Mouse (Mus musculus): Measurements from ENCODE around the gene Pkp1. TPM values are rescaled to one million over a fixed set of nuclear protein-coding genes. Genes with fewer than 3 reads are reported as not detected.
A peak's percentile ranks its signal among the peaks of the same experiment; 100 is the strongest.

The Pkp1 gene
- polyA plus RNA-seq, 1 experiment from 2014 or later: 0.08 TPM

GRCm38 (mm10) chr1:135917206-135917605 lies 1.8 kb downstream of the Pkp1 start:
- Histone ChIP-seq H3K27me3 (replicated peaks; ENCODE audit: control insufficient read depth, insufficient read depth, low read length) (peaks cover 56% of the 10 kb centered on the region), H3K27ac (ENCODE audit: low read length) (no peak overlapping the region)
- 1% methylated on average over 5 of the region's 5 CpGs for WGBS

DNA sequence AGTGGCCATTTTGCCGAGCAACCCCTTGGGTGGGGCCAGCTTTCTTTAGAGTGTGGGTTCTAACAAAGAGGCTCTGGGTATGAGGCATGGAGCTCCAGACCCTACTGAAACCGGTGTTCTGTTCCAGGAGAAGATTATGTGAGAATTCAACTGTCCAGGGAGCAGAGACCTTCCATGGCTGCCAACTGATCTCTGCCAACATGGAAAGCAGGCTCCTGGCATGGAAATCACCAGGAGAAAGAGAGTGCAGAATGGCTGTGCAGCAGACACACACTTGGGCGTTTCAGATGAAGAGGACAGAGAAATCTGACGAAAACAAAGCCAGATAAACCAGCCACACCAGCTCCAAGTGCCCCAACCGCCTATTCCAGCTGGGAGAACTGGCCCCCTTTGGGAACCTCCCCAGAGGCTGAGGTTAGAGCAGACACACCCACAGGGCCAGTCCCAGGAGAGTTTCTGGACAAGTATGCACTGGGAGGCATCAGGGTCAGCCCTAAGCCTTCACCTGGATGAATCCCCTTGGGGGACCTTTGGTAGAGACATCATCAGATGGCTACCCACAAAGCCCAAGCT lies 2.4 kb downstream of the Pkp1 start:
- Histone ChIP-seq H3K4me2 (ENCODE audit: low read length) (no peak overlapping the region), H3K36me3 (ENCODE audit: control insufficient read depth, insufficient read depth) (no peaks in the 10 kb centered on the region), H3K27me3 (replicated peaks; ENCODE audit: control insufficient read depth, insufficient read depth, low read length) (peaks cover 51% of the 10 kb centered on the region), H3K4me1 (replicated peaks; ENCODE audit: control insufficient read depth, insufficient read depth, low read length) (no peaks in the 10 kb centered on the region), H3K4me3 (replicated peaks; ENCODE audit: low read length) (no peak overlapping the region), H3K27ac (ENCODE audit: low read length) (no peak overlapping the region), H3K9ac (replicated peaks; ENCODE audit: low read depth, low read length) (no peak overlapping the region), H3K9me3 (ENCODE audit: control insufficient read depth, low read length) (no peaks in the 10 kb centered on the region)
- WGBS: 22% methylated on average over 5 of the region's 5 CpGs
- ATAC-seq: no peak

More at GRCm38 (mm10) chr1:135917206-135917605, 1.8 kb downstream of the Pkp1 start:
- no peaks in the 10 kb centered on the region for H3K36me3 ChIP-seq (ENCODE audit: control insufficient read depth, insufficient read depth)
- H3K4me1 ChIP-seq (replicated peaks; ENCODE audit: control insufficient read depth, insufficient read depth, low read length): no peaks in the 10 kb centered on the region
- ATAC-seq: no peak
- no peaks in the 10 kb centered on the region for H3K9me3 ChIP-seq (ENCODE audit: control insufficient read depth, low read length)
- H3K9ac ChIP-seq (replicated peaks; ENCODE audit: low read depth, low read length): no peak overlapping the region
- no peak overlapping the region for H3K4me2 ChIP-seq (ENCODE audit: low read length)
- no peak overlapping the region for H3K4me3 ChIP-seq (replicated peaks; ENCODE audit: low read length)

- Histone ChIP-seq H3K9ac (replicated peaks; ENCODE audit: low read depth, low read length) (no peak overlapping the region), H3K27ac (ENCODE audit: low read length) (no peak overlapping the region), H3K4me1 (replicated peaks; ENCODE audit: control insufficient read depth, insufficient read depth, low read length) (no peaks in the 10 kb centered on the region), H3K36me3 (ENCODE audit: control insufficient read depth, insufficient read depth) (no peaks in the 10 kb centered on the region), H3K9me3 (ENCODE audit: control insufficient read depth, low read length) (no peaks in the 10 kb centered on the region), H3K27me3 (replicated peaks; ENCODE audit: control insufficient read depth, insufficient read depth, low read length) (peaks cover 37% of the 10 kb centered on the region), H3K4me2 (ENCODE audit: low read length) (no peak overlapping the region), H3K4me3 (replicated peaks; ENCODE audit: low read length) (no peak overlapping the region)
- ATAC-seq: no peak
- WGBS: 77% methylated on average over 4 of the region's 4 CpGs
These were observed 5.3 kb downstream of the Pkp1 start for GRCm38 (mm10) chr1:135913657-135914056.

DNA sequence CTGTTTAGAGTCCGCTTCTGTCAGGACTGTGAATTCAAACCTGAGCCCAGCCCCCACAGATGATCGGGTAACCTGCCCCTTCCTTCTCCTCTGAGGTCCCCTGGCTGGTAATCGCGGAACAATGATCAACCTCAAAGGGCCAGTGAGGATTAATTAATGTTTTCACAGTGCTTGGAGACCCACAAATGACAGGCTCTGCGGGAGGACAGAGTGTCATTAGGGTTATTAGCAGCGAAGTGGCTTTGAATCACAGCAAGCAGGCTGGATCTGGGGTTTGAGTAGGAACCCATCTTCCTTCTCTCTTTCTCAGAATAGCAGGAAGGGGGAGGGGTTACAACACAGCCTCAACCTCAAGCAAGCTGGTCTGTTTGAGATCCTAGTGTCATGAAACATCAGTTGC lies 9.6 kb downstream of the Pkp1 start:
- no peak overlapping the region for H3K27ac ChIP-seq (ENCODE audit: low read length)
- no peaks in the 10 kb centered on the region for H3K4me1 ChIP-seq (replicated peaks; ENCODE audit: control insufficient read depth, insufficient read depth, low read length)
- H3K9ac ChIP-seq (replicated peaks; ENCODE audit: low read depth, low read length): no peak overlapping the region
- H3K9me3 ChIP-seq (ENCODE audit: control insufficient read depth, low read length): no peaks in the 10 kb centered on the region
- H3K27me3 ChIP-seq (replicated peaks; ENCODE audit: control insufficient read depth, insufficient read depth, low read length): peaks cover 5% of the 10 kb centered on the region
- no peaks in the 10 kb centered on the region for H3K36me3 ChIP-seq (ENCODE audit: control insufficient read depth, insufficient read depth)
- no peak overlapping the region for H3K4me2 ChIP-seq (ENCODE audit: low read length)
- H3K4me3 ChIP-seq (replicated peaks; ENCODE audit: low read length): no peak overlapping the region
- 0% methylated on average over 6 of the region's 6 CpGs for WGBS
- ATAC-seq: no peak

- H3K36me3 ChIP-seq (ENCODE audit: control insufficient read depth, insufficient read depth): no peaks in the 10 kb centered on the region
- 0 out of 2 replicates have a peak overlapping the region, but pooled peaks have one; percentile 16 for H3K4me2 ChIP-seq (ENCODE audit: low read length)
- peaks cover 5% of the 10 kb centered on the region for H3K27me3 ChIP-seq (replicated peaks; ENCODE audit: control insufficient read depth, insufficient read depth, low read length)
- no peaks in the 10 kb centered on the region for H3K4me1 ChIP-seq (replicated peaks; ENCODE audit: control insufficient read depth, insufficient read depth, low read length)
- H3K4me3 ChIP-seq (replicated peaks; ENCODE audit: low read length): no peak overlapping the region
- H3K27ac ChIP-seq (ENCODE audit: low read length): no peak overlapping the region
- H3K9me3 ChIP-seq (ENCODE audit: control insufficient read depth, low read length): no peaks in the 10 kb centered on the region
- H3K9ac ChIP-seq (replicated peaks; ENCODE audit: low read depth, low read length): no peak overlapping the region
- 58% methylated on average over 11 of the region's 11 CpGs for WGBS
- peak; percentile 52; the same call in 1 of the 2 replicates for ATAC-seq
These were observed 12.3 kb downstream of the Pkp1 start for GRCm38 (mm10) chr1:135906736-135907135.

GRCm38 (mm10) chr1:135899991-135900515 lies 19.0 kb downstream of the Pkp1 start:
- Histone ChIP-seq H3K27me3 (replicated peaks; ENCODE audit: control insufficient read depth, insufficient read depth, low read length) (no peaks in the 10 kb centered on the region), H3K27ac (ENCODE audit: low read length) (no peak overlapping the region), H3K4me2 (ENCODE audit: low read length) (no peak overlapping the region), H3K4me1 (replicated peaks; ENCODE audit: control insufficient read depth, insufficient read depth, low read length) (no peaks in the 10 kb centered on the region), H3K9ac (replicated peaks; ENCODE audit: low read depth, low read length) (no peak overlapping the region), H3K4me3 (replicated peaks; ENCODE audit: low read length) (no peak overlapping the region), H3K36me3 (ENCODE audit: control insufficient read depth, insufficient read depth) (no peaks in the 10 kb centered on the region), H3K9me3 (ENCODE audit: control insufficient read depth, low read length) (no peaks in the 10 kb centered on the region)
- no peak for ATAC-seq
- 73% methylated on average over 7 of the region's 7 CpGs for WGBS

GRCm38 (mm10) chr1:135899295-135899694 lies 19.7 kb downstream of the Pkp1 start:
- no peaks in the 10 kb centered on the region for H3K36me3 ChIP-seq (ENCODE audit: control insufficient read depth, insufficient read depth)
- WGBS: 91% methylated on average over 6 of the region's 6 CpGs
- no peaks in the 10 kb centered on the region for H3K9me3 ChIP-seq (ENCODE audit: control insufficient read depth, low read length)
- H3K27ac ChIP-seq (ENCODE audit: low read length): no peak overlapping the region
- H3K4me3 ChIP-seq (replicated peaks; ENCODE audit: low read length): no peak overlapping the region
- ATAC-seq: no peak
- no peaks in the 10 kb centered on the region for H3K4me1 ChIP-seq (replicated peaks; ENCODE audit: control insufficient read depth, insufficient read depth, low read length)
- no peaks in the 10 kb centered on the region for H3K27me3 ChIP-seq (replicated peaks; ENCODE audit: control insufficient read depth, insufficient read depth, low read length)
- H3K9ac ChIP-seq (replicated peaks; ENCODE audit: low read depth, low read length): no peak overlapping the region
- no peak overlapping the region for H3K4me2 ChIP-seq (ENCODE audit: low read length)

DNA sequence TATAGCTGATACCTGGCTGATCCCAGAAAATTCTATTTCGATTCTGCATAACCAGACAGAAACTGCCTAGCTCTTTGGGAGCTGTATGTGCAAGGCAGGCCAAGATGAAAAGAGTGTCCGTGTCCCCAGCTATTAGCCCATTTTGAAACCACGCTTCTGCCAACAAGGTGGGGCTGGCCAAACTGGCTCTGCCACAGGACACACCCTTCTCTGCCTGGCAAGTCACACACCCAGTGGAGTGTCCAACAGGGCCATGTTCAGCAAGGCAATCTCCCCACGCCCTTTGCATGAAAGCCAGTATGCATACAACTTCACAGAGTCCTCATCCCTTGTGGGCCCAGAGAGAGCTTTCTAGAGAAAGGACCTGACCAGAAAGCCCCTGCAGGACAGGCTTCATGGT lies 23.6 kb downstream of the Pkp1 start:
- Histone ChIP-seq H3K4me3 (replicated peaks; ENCODE audit: low read length) (no peak overlapping the region), H3K27ac (ENCODE audit: low read length) (no peak overlapping the region), H3K36me3 (ENCODE audit: control insufficient read depth, insufficient read depth) (no peaks in the 10 kb centered on the region), H3K4me1 (replicated peaks; ENCODE audit: control insufficient read depth, insufficient read depth, low read length) (no peaks in the 10 kb centered on the region), H3K9me3 (ENCODE audit: control insufficient read depth, low read length) (no peaks in the 10 kb centered on the region), H3K4me2 (ENCODE audit: low read length) (no peak overlapping the region), H3K27me3 (replicated peaks; ENCODE audit: control insufficient read depth, insufficient read depth, low read length) (no peaks in the 10 kb centered on the region), H3K9ac (replicated peaks; ENCODE audit: low read depth, low read length) (no peak overlapping the region)
- ATAC-seq: no peak
- WGBS: 85% methylated on average over 4 of the region's 4 CpGs

DNA sequence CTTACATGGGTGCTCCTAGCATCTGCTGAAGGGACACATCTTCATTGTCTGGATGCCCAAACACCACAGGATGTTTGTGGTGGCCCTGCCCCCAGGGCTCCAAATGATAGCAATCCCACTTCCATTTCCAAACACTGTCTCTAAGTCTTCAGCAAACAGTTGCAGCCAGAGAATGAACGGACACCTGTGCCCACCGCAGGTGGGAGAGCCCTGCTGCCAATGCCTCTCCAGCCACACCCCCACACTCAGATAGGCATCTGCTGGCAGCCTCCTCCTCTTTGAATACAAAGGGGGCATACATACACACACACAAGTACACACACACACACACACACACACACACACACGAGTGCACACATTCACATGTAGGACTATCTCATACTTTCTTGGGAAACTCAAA lies 25.6 kb downstream of the Pkp1 start:
- H3K9ac ChIP-seq (replicated peaks; ENCODE audit: low read depth, low read length): no peak overlapping the region
- no peak overlapping the region for H3K27ac ChIP-seq (ENCODE audit: low read length)
- H3K4me2 ChIP-seq (ENCODE audit: low read length): no peak overlapping the region
- H3K4me3 ChIP-seq (replicated peaks; ENCODE audit: low read length): no peak overlapping the region
- no peaks in the 10 kb centered on the region for H3K4me1 ChIP-seq (replicated peaks; ENCODE audit: control insufficient read depth, insufficient read depth, low read length)
- H3K27me3 ChIP-seq (replicated peaks; ENCODE audit: control insufficient read depth, insufficient read depth, low read length): no peaks in the 10 kb centered on the region
- H3K9me3 ChIP-seq (ENCODE audit: control insufficient read depth, low read length): no peaks in the 10 kb centered on the region
- no peak for ATAC-seq
- 85% methylated on average over 3 of the region's 3 CpGs for WGBS
- H3K36me3 ChIP-seq (ENCODE audit: control insufficient read depth, insufficient read depth): no peaks in the 10 kb centered on the region

DNA sequence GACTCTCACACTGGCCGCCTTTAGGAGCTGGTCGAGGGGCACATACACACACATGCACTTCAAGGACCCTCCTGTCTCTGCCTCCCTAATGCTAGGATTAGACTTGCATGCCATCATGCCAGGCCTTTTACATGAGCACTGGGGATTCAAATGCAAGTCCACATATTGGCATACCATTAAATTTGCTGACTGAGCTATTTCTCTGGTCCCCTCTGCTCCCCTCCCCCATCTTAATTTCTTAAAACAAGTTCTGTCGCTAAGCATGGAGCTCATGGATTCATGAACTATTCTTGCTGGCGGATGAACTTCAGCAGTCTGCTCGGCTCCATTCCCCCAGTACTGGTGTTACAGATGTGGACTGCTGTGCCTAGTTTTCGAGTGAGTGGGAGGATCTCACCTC lies 26.2 kb downstream of the Pkp1 start:
- no peak for ATAC-seq
- Histone ChIP-seq H3K27ac (ENCODE audit: low read length) (no peak overlapping the region), H3K4me1 (replicated peaks; ENCODE audit: control insufficient read depth, insufficient read depth, low read length) (no peaks in the 10 kb centered on the region), H3K4me3 (replicated peaks; ENCODE audit: low read length) (no peak overlapping the region), H3K36me3 (ENCODE audit: control insufficient read depth, insufficient read depth) (no peaks in the 10 kb centered on the region), H3K27me3 (replicated peaks; ENCODE audit: control insufficient read depth, insufficient read depth, low read length) (no peaks in the 10 kb centered on the region), H3K9me3 (ENCODE audit: control insufficient read depth, low read length) (no peaks in the 10 kb centered on the region), H3K4me2 (ENCODE audit: low read length) (no peak overlapping the region), H3K9ac (replicated peaks; ENCODE audit: low read depth, low read length) (no peak overlapping the region)
- 80% methylated on average over 6 of the region's 6 CpGs for WGBS
